Mouse (Mus musculus) urinary bladder, adult 18-20 months (tissue): ENCODE measurements at regions not wholly inside any gene's neighbourhood (a gene's known extent, or its start where the extent isn't known, plus 50 kb on each side); places are given as distances from the start of the nearest gene placed in this dataset.

Experiments used
- DNase-seq, 2 experiments: peaks; one replicate each; pipeline ENCODE4 v3.0.0; 2022; ENCODE audit warnings: low spot score in 2 of 2, mixed read lengths in 2 of 2

DNA sequence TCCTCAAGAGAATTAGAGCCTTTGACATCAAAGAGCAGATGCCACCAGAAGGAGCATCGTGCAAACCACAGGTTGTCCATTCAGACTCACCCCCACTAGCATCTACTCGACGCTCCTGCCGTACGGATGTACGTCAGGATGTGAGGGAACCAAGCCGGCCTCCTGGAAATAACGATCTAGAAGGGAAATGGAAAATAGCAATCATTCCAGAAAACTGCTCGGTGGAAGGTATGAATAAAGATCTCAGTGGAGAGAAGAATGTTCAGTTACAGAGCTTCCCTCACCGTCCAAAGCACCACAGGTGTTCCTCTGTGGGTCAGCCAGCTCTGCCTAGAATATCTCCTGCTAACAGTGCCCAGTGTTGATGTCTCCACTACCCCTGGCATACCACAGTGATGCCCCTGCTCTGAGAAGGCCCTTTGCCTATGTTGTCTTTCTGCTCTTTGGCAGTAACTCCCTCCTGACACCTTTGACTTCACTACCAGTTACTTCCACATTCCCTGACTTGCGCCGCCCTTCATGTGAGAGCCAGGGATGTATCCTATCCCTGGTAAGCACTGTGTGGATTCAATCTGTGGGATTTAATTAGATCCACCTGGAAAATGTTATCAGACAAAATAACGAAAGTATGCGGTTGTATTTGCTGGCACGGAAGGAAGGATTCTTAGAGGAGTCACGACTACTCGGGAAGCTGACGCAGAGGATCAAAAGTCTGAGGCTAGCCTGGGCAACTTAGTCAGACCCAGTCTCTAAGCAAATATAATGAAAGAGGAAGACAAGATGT is 152.4 kb upstream of the Irf2bp2 start:
- DNase-seq = no peak

DNA sequence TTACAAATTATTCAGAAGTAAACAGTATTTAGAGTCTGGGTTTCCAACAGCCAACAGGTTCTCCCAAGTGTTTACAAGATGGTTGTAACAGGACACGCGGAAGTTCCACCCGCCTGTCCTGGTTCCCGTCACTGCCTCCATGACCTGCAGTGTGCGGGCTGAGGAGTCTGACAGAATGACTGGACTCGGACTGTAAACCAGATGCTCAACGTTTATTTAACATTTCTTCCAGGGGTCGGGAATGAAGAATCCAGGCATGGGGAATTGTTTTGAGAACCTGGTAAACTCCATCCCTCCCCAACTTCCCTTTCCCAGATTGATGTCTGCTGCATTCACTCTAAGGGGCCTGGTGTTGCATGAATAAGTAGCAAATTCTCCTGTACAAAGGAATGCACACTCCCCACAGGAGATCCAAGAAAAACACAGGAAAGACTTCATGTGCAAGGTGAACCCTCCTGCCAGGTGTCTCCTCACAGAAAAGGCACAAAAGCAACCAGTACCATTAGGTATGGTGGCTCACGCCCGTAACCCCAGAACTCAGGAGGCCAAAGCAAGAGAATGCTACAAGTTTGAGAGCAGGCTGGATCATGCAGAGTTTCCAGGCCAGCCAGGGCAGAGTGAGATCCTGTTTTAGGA is 151.1 kb upstream of the Irf2bp2 start:
- no peak for DNase-seq

- DNase-seq = no peak
Measured at GRCm38 (mm10) chr8:126743296-126743695, 149.5 kb upstream of the Irf2bp2 start.

DNA sequence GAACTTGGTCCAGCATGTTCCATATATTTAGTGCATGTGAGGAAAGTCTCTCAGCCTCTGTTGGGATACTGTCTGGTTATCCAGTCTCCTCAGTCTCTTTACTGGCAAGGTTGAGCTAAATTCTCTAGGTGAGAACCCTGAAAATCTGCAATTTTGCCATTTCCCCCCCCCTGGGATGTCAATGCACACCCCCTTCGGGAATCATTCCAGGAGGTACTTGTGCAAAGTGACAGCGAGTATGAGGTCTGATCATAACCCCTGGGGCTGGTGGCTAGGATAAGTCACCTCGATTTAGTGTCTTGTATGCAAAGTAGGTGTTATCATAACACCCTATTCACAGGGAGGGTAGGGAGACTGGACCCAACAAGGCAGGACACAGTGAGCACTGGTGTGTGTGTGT is 148.3 kb upstream of the Irf2bp2 start:
- DNase-seq = no peak

GRCm38 (mm10) chr8:126741031-126741430 is 147.2 kb upstream of the Irf2bp2 start:
- DNase-seq = no peak

GRCm38 (mm10) chr8:126739768-126740167 is 146.0 kb upstream of the Irf2bp2 start:
- no peak for DNase-seq

DNA sequence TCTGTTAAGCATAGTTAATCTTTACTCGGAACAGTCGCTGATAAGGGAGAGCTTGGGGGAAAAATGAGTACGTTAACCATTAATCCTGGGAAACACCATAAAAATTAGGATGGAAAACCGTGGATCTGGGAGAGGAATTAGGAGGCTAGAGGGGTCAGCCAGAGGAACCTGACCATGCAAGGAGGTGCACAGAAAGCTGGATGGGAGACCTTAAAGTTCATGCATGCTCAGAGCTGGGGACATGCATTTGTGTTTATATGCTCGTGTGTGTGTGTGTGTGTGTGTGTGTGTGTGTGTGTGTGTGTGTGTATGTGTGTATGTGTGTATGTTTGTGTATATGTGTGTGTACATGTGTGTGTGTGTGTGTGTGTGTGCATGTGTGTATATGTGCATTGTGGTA is 143.2 kb upstream of the Irf2bp2 start:
- no peak for DNase-seq

DNA sequence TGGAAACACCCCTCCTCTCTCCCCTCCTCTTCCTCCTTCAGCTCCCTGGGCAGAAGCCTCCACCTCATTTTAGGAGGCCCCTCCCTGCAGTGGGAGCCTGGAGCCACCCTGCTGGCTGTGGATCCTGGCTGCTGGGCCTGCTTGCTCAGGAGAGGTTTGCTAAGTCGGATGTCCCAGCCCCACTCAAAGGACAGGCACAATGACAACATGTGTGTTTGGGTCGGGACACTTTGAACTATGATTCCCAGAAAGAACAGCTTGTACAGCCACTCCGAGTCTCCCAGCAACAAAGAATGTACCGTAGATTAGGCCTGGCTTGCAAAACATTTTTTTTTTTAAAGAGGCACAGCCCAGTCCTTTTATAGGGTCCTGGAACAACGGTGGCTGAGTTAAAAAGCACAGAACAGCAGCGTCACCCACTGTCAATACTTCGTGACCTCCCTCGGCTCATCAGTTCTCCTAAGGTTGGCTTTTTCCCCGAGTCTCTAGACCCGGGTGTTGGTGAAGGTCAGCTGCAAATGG is 142.7 kb upstream of the Irf2bp2 start:
- peak in 1 of 2 experiments; percentile 74 for DNase-seq

- DNase-seq = peak; percentile 62 to 89
Measured at GRCm38 (mm10) chr8:126735488-126736440, 142.0 kb upstream of the Irf2bp2 start.

DNA sequence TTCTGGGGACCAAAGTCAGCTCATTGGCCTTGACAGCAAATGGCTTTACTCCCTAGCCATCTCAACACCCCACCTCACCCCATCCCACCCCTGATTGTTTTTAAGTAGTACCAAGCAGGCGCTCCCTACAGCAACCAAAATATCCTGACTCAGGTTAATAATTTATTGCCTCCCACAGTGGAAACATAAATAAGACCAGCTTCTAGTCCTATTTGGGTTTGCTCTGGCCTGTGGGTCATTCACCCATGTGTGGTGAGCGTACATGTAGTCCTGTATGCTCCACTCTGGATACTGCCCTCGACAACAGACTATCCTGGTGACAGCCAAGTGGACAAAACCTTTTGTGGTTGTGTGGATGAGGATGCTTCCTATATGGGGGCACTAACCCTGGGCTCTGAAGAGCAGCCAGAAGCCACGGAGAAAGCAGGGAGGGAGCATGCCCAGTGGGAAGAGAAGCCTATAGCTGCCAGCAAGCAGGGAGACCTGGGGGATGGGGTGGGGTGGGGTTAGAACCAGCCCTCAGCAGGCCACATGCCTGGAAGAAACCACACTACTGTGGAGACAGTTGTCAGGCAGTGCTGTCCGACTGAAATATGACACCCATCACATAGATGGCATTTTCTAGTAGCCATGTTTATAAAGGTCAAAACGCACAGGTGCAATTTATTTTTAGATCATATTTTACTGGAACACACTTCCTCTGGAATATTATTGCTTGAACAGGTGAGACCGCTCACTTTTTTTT is 141.1 kb upstream of the Irf2bp2 start:
- DNase-seq = no peak

DNA sequence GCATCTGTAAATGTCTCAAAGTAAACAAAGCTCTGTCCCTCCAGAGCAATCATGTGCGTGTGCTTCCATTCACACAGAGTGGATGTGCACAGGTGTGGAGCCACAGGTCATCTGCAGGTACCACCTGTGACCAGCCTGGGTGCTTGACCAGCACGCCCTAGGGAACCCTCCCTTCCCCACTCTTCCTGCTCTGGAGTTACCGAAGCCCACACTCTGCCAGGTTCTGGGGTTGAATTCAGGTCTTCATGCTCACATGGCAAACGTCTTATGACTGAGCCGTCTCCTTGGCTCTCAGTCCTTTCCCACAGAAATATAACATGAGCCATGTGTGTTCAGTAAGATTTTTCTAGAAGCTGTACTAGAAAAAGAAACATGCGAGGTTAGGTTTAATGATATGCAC is 140.0 kb upstream of the Irf2bp2 start:
- DNase-seq = no peak

DNA sequence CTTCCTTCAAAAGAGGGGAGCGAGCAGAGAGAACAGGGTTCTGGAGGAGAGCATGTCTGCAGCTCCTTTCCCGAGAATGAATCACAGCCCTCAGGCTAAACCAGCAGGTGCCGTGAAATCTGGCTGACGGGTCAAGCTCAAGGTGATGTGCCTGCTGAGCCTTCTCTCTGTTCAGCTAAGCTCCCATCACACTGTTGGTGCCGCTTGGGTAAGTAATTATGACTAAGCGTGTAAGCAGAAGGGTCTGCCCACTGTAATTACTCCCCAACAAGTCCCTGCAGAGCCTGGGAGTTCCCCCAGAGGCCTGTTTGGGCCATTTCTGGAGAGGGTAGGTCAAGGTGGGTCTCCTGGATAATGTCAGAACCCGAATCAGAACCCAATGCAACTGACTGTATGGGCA is 139.5 kb upstream of the Irf2bp2 start:
- DNase-seq = no peak

DNA sequence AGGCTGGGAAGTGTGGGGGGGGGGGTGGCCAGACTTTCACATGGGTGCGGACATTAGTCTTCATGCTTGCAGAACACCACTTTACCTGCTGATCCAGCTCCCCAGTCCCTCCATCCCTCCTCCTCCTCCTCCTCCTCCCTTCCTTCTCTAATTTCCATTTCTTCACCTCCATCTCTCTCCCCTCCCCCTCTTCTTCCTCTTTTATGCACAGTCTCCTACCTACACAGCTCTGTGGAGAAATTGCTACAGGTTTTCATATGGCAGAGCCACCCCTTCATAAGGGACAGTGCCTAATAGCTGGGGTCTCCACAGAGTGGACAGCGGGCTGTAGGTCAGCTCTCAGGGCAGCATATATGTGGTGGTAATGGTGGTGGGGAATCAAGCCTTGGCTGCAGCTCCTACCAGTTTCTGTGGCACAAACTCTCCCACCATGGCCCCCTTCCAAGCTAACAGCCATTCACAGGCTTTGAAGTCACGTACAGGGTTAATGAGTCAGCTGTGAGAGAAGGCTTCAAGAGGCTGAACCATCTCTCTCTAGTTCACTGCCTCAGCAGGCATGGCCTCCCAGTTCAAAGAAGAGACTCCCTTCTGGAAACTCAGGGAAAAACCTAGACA is 136.3 kb upstream of the Irf2bp2 start:
- DNase-seq = no peak

DNA sequence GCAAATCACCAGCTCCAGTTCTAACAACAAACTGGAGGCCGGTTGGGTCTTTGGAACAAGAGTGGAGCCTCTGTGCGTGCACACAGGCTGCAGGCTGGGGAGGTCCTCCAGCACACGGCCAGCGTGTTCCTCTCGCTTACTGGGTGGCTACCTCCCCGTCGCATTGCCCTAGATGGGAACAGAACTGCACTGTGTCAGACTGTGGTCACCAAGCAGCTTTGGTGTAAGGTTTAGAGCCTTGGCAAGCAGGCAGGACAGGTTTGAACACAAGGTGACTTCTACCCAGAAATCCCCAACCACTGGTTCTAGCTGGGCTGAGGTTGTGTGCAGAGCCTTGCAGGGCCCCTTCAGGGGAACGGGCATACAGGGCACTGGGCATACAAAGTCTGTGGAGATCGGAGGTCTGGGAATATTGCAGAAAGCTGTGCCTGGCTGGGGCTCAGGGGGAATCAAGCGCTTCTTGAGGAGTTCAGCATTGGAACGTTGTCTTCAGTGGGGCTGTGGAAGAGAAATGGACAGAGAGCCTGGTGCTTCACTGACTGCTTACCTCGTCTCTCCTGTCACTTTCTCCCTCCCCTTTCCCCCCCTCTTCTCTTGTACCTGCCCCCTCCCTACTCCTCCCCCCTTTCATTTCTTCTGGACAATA is 135.3 kb upstream of the Irf2bp2 start:
- DNase-seq = no peak

DNA sequence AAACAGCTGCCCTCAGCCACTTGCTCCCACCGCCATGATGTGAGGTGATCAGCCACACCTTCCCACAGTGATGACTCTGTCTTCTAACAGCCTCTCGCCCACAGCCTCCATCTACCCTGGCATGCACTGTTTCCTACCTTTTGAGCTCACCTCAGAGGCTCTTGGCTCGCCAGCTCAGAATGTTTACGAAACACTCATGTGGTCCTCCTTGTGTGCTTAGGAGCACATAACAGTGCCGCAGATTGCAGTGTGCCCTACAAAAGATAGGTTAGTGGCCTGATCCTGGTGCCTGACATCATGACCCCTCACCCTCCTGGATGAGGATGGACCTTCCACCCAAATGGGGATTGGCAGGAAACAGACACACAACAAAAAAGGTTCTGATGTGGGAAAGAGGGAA is 134.3 kb upstream of the Irf2bp2 start:
- no peak for DNase-seq

DNA sequence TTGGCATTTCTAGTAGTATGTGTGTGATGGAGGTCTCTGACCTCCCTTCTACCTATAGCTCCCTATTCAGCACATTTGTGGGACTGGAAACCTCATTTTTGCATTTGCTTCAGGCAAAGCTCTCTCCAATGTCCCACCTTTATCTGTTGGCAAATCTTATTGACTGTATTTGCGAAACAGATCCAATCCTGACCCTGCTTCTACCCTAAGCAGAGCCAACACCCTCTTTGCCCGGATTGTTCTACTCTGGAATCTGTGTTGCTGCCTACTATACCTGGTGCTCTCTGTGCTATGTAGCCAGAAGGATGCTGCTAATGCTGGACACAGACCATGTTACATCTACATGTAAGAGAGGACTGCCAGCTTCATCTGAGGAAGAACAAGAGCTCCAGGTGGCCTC is 133.3 kb upstream of the Irf2bp2 start:
- no peak for DNase-seq

- DNase-seq = no peak
Measured at GRCm38 (mm10) chr8:126723259-126724122, 129.7 kb upstream of the Irf2bp2 start.

DNA sequence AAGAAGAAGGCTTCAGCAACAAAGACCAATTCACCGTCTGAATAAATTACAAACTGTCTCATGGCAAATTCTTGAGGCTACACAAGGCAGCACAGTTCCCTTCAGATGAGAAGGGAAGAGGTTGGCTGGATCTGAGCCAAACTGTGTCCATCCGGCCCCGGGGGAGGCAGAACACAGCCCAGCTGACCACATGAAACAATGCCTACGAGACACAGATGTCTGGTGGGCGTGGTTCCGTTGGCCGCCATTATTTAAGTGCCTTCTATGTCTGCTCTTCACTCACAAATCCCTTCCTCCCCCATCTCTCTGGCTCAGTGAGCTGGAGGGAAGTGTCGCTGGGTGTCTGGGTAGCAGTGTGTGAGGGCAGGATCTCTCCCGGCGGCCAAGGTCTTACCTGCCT is 127.8 kb upstream of the Irf2bp2 start:
- no peak for DNase-seq

DNA sequence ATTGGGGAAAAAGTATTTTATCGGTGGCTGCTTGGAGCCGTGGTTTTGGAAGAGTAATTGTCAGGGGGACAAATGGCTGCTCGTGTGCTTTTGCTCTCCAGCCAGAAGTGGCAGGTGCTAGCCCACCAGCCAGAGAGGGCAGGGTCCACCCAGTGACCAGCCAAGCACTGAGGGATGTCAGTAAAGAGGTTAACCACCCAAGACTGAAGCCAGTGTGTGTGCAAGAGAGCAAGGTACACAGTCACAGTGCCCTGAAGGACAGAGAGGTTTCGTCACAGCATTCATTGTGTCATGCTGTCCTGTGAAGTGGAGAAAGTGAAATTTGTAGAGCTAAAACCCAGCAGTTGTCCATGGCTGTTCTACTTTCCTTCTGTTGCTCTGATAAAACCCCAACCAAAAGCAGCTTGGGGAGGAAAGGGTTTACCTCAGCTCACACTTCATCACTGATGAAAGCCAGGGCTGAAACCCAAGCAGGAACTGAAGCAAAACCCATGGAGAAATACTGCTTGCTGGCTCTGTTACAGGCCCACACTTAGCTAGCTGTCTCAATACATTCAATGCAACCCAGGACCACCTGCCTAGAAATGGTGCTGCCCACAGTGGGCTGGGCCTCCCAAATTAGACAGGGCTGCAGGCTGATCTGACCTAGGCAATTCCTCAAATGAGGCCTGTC is 126.8 kb upstream of the Irf2bp2 start:
- DNase-seq = no peak
